Mouse (Mus musculus): ENCODE data around the gene Lclat1. TPM values are rescaled to one million over a fixed set of nuclear protein-coding genes. Genes with fewer than 3 reads are reported as not detected.

Lclat1 gene
- polyA plus RNA-seq, 1 experiment: 2.0 TPM

- H3K27ac ChIP-seq (ENCODE audit: control insufficient read depth, insufficient read depth, low read depth, low read length, poor library complexity): no peak overlapping the region
- no peaks in the 10 kb centered on the region for H3K4me1 ChIP-seq (ENCODE audit: control insufficient read depth, insufficient read depth, low read length)
- WGBS: 83% methylated on average over 1 of the region's 1 CpGs
- H3K4me3 ChIP-seq (replicated peaks; ENCODE audit: control insufficient read depth, low read depth, low read length): no peak overlapping the region
- no peak for TF ChIP-seq POLR2A (IDR thresholded peaks at IDR 0.05; ENCODE audit: borderline replicate concordance, control insufficient read depth, low read depth, low read length)
- TF ChIP-seq CTCF (IDR thresholded peaks at IDR 0.05; ENCODE audit: control insufficient read depth, insufficient read depth, low read length): no peak
Observed at GRCm38 (mm10) chr17:73156606-73157005, 48.8 kb downstream of the Lclat1 start.

- TF ChIP-seq CTCF (IDR thresholded peaks at IDR 0.05; ENCODE audit: control insufficient read depth, insufficient read depth, low read length) (no peak), POLR2A (IDR thresholded peaks at IDR 0.05; ENCODE audit: borderline replicate concordance, control insufficient read depth, low read depth, low read length) (no peak)
- WGBS: 15% methylated on average over 6 of the region's 6 CpGs
- Histone ChIP-seq H3K27ac (ENCODE audit: control insufficient read depth, insufficient read depth, low read depth, low read length, poor library complexity) (no peak overlapping the region), H3K4me1 (ENCODE audit: control insufficient read depth, insufficient read depth, low read length) (no peaks in the 10 kb centered on the region; the same call in 1 of the 2 replicates), H3K4me3 (replicated peaks; ENCODE audit: control insufficient read depth, low read depth, low read length) (no peak overlapping the region)
Observed at GRCm38 (mm10) chr17:73161795-73162194, 54.0 kb downstream of the Lclat1 start.

GRCm38 (mm10) chr17:73162445-73163208, 54.8 kb downstream of the Lclat1 start:
- H3K4me1 ChIP-seq (ENCODE audit: control insufficient read depth, insufficient read depth, low read length): no peaks in the 10 kb centered on the region; the same call in 1 of the 2 replicates
- peak overlapping the region; percentile 0; the same call in 1 of the 2 replicates for H3K27ac ChIP-seq (ENCODE audit: control insufficient read depth, insufficient read depth, low read depth, low read length, poor library complexity)
- no peak overlapping the region for H3K4me3 ChIP-seq (replicated peaks; ENCODE audit: control insufficient read depth, low read depth, low read length)
- 71% methylated on average over 15 of the region's 15 CpGs for WGBS
- TF ChIP-seq POLR2A (IDR thresholded peaks at IDR 0.05; ENCODE audit: borderline replicate concordance, control insufficient read depth, low read depth, low read length): no peak
- TF ChIP-seq CTCF (IDR thresholded peaks at IDR 0.05; ENCODE audit: control insufficient read depth, insufficient read depth, low read length): no peak

- Histone ChIP-seq H3K4me3 (replicated peaks; ENCODE audit: control insufficient read depth, low read depth, low read length) (no peak overlapping the region), H3K4me1 (ENCODE audit: control insufficient read depth, insufficient read depth, low read length) (no peaks in the 10 kb centered on the region; the same call in 1 of the 2 replicates), H3K27ac (ENCODE audit: control insufficient read depth, insufficient read depth, low read depth, low read length, poor library complexity) (peak overlapping the region; percentile 45; the same call in 1 of the 2 replicates)
- TF ChIP-seq POLR2A (IDR thresholded peaks at IDR 0.05; ENCODE audit: borderline replicate concordance, control insufficient read depth, low read depth, low read length): no peak
- no peak for TF ChIP-seq CTCF (IDR thresholded peaks at IDR 0.05; ENCODE audit: control insufficient read depth, insufficient read depth, low read length)
- WGBS: 47% methylated on average over 3 of the region's 3 CpGs
Observed at GRCm38 (mm10) chr17:73163597-73163996, 55.8 kb downstream of the Lclat1 start.

- no peaks in the 10 kb centered on the region; the same call in 1 of the 2 replicates for H3K4me1 ChIP-seq (ENCODE audit: control insufficient read depth, insufficient read depth, low read length)
- H3K4me3 ChIP-seq (replicated peaks; ENCODE audit: control insufficient read depth, low read depth, low read length): no peak overlapping the region
- H3K27ac ChIP-seq (ENCODE audit: control insufficient read depth, insufficient read depth, low read depth, low read length, poor library complexity): no peak overlapping the region
- WGBS: 84% methylated on average over 2 of the region's 2 CpGs
- TF ChIP-seq CTCF (IDR thresholded peaks at IDR 0.05; ENCODE audit: control insufficient read depth, insufficient read depth, low read length): no peak
- TF ChIP-seq POLR2A (IDR thresholded peaks at IDR 0.05; ENCODE audit: borderline replicate concordance, control insufficient read depth, low read depth, low read length): no peak
Observed at GRCm38 (mm10) chr17:73164121-73164520, 56.3 kb downstream of the Lclat1 start.

- no peak for TF ChIP-seq POLR2A (IDR thresholded peaks at IDR 0.05; ENCODE audit: borderline replicate concordance, control insufficient read depth, low read depth, low read length)
- TF ChIP-seq CTCF (IDR thresholded peaks at IDR 0.05; ENCODE audit: control insufficient read depth, insufficient read depth, low read length): no peak
- H3K4me1 ChIP-seq (ENCODE audit: control insufficient read depth, insufficient read depth, low read length): no peaks in the 10 kb centered on the region
- H3K27ac ChIP-seq (ENCODE audit: control insufficient read depth, insufficient read depth, low read depth, low read length, poor library complexity): no peak overlapping the region
- H3K4me3 ChIP-seq (replicated peaks; ENCODE audit: control insufficient read depth, low read depth, low read length): no peak overlapping the region
- WGBS: 85% methylated on average over 7 of the region's 7 CpGs
Observed at GRCm38 (mm10) chr17:73169461-73169860, 61.7 kb downstream of the Lclat1 start.

GRCm38 (mm10) chr17:73170141-73170540, 62.4 kb downstream of the Lclat1 start:
- Histone ChIP-seq H3K4me1 (ENCODE audit: control insufficient read depth, insufficient read depth, low read length) (no peaks in the 10 kb centered on the region), H3K4me3 (replicated peaks; ENCODE audit: control insufficient read depth, low read depth, low read length) (no peak overlapping the region), H3K27ac (ENCODE audit: control insufficient read depth, insufficient read depth, low read depth, low read length, poor library complexity) (no peak overlapping the region)
- TF ChIP-seq POLR2A (IDR thresholded peaks at IDR 0.05; ENCODE audit: borderline replicate concordance, control insufficient read depth, low read depth, low read length): no peak
- no peak for TF ChIP-seq CTCF (IDR thresholded peaks at IDR 0.05; ENCODE audit: control insufficient read depth, insufficient read depth, low read length)
- WGBS: 89% methylated on average over 5 of the region's 5 CpGs

GRCm38 (mm10) chr17:73174083-73174562, 66.3 kb downstream of the Lclat1 start:
- 8% methylated on average over 5 of the region's 5 CpGs for WGBS

More at GRCm38 (mm10) chr17:73174083-73174562, 66.3 kb downstream of the Lclat1 start:
- H3K4me1 ChIP-seq (ENCODE audit: control insufficient read depth, insufficient read depth, low read length): no peaks in the 10 kb centered on the region
- H3K4me3 ChIP-seq (replicated peaks; ENCODE audit: control insufficient read depth, low read depth, low read length): no peak overlapping the region
- TF ChIP-seq POLR2A (IDR thresholded peaks at IDR 0.05; ENCODE audit: borderline replicate concordance, control insufficient read depth, low read depth, low read length): no peak
- peak; percentile 76 for TF ChIP-seq CTCF (IDR thresholded peaks at IDR 0.05; ENCODE audit: control insufficient read depth, insufficient read depth, low read length)
- no peak overlapping the region for H3K27ac ChIP-seq (ENCODE audit: control insufficient read depth, insufficient read depth, low read depth, low read length, poor library complexity)

Data from bone marrow, adult 2 months (tissue).